Mouse (Mus musculus): ENCODE data around the gene Chd3.
A peak's percentile ranks its signal among the peaks of the same experiment; 100 is the strongest.

DNA sequence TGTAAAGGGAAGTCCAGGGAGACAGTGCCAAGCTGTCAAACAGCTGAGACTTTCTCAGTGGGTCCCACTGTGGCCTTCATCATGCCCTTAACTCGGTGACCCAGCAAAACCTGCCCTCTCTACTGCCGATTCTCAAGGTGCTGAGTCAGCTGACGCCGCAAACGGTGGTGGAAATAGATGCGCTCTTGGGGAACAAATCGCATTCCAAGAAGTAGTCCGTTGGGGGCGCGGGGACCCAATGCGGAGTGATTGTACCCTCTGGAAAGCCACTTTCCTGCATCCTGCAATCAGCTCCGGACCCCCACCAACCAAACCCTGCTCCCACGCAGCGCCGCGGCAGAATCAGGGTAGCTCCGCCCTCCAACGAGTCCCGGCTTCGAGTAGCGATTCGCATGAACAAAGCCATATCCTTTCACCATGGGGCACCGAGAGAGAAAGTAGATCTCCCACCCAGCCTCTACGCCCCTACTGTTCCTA is 37.2 kb downstream of the Chd3 start:
- 0 out of 2 replicates have a peak, but pooled peaks have one; percentile 4 for TF ChIP-seq CTCF (IDR thresholded peaks at IDR 0.05; ENCODE audit: low read depth)
- TF ChIP-seq EP300 (IDR thresholded peaks at IDR 0.05; ENCODE audit: low read depth) = no peak

All from liver, embryonic 14.5 days (tissue).